Mouse (Mus musculus) megakaryocyte, embryonic 14.5 days (primary cell): ENCODE results near the gene Lamb1. TPM values are rescaled to one million over a fixed set of nuclear protein-coding genes. Genes with fewer than 3 reads are reported as not detected.

ENCODE experiments used
- H3K27me3 ChIP-seq: replicated peaks from 2 replicates; pipeline ENCODE3; 2012; ENCODE audit warnings: inconsistent platforms
- H3K36me3 ChIP-seq: replicated peaks from 2 replicates; pipeline ENCODE3; 2012; ENCODE audit warnings: low read length, inconsistent platforms, mixed read lengths
- H3K4me1 ChIP-seq: 2 replicates; pipeline ENCODE4 v1.6.1; 2012; ENCODE audit warnings: inconsistent platforms
- H3K4me3 ChIP-seq: replicated peaks from 2 replicates; pipeline ENCODE3; 2012; ENCODE audit warnings: moderate library complexity, mild to moderate bottlenecking, inconsistent platforms
- H3K9me3 ChIP-seq: 2 replicates; pipeline ENCODE4 v1.6.1; 2012; ENCODE audit warnings: inconsistent platforms
- FLI1 ChIP-seq: IDR thresholded peaks from 2 replicates; pipeline ENCODE4 v1.6.1; 2012; ENCODE audit warnings: low read length, inconsistent platforms, mixed read lengths
- GATA1 ChIP-seq: IDR thresholded peaks from 3 replicates; pipeline ENCODE4 v1.6.1; 2012; ENCODE audit warnings: mixed read lengths, low read length, inconsistent platforms, borderline replicate concordance
- polyA plus RNA-seq: library from polyadenylated mRNA; stranded (reverse); fragments of >175 nt; gene quantifications from 2 replicates; pipeline ENCODE4 v1.2.3, GENCODE M21; 2012; ENCODE audit warnings: low replicate concordance; ENCODE audit not compliant: insufficient read depth

The Lamb1 gene
- polyA plus RNA-seq = not detected in 2 replicates

GRCm38 (mm10) chr12:31265005-31265721 lies at the start of gene Lamb1:
Lamb1 (plus strand) TSS chr12:31265234.
- TF ChIP-seq FLI1 (no peak), GATA1 (no peak)
- Histone ChIP-seq H3K9me3 (0 out of 2 replicates have a peak, but pooled peaks cover under 1% of the 10 kb centered on the region), H3K4me3 (no peak within 1 kb of the TSS), H3K36me3 (no peaks in the 10 kb centered on the region), H3K27me3 (peaks cover 56% of the 10 kb centered on the region), H3K4me1 (0 out of 2 replicates have a peak, but pooled peaks cover 4% of the 10 kb centered on the region)

- Histone ChIP-seq H3K4me1 (no peaks in the 10 kb centered on the region), H3K36me3 (no peaks in the 10 kb centered on the region), H3K9me3 (no peaks in the 10 kb centered on the region), H3K27me3 (no peaks in the 10 kb centered on the region), H3K4me3 (no peak overlapping the region)
- no peak for TF ChIP-seq FLI1
Observed at GRCm38 (mm10) chr12:31217232-31217631, 47.8 kb upstream of the Lamb1 start.

GRCm38 (mm10) chr12:31218774-31219173 lies 46.3 kb upstream of the Lamb1 start:
- Histone ChIP-seq H3K27me3 (no peaks in the 10 kb centered on the region), H3K36me3 (no peaks in the 10 kb centered on the region), H3K4me3 (no peak overlapping the region), H3K9me3 (no peaks in the 10 kb centered on the region), H3K4me1 (no peaks in the 10 kb centered on the region)
- TF ChIP-seq FLI1 (no peak), GATA1 (no peak)

GRCm38 (mm10) chr12:31221522-31221921 lies 43.5 kb upstream of the Lamb1 start:
- H3K27me3 ChIP-seq = no peaks in the 10 kb centered on the region
- no peaks in the 10 kb centered on the region for H3K36me3 ChIP-seq
- H3K9me3 ChIP-seq = no peaks in the 10 kb centered on the region
- TF ChIP-seq GATA1 (no peak), FLI1 (no peak)
- no peaks in the 10 kb centered on the region for H3K4me1 ChIP-seq
- H3K4me3 ChIP-seq = no peak overlapping the region

- Histone ChIP-seq H3K36me3 (no peaks in the 10 kb centered on the region), H3K9me3 (no peaks in the 10 kb centered on the region), H3K4me3 (no peak overlapping the region), H3K27me3 (no peaks in the 10 kb centered on the region), H3K4me1 (no peaks in the 10 kb centered on the region)
- TF ChIP-seq GATA1 (no peak), FLI1 (no peak)
Observed at GRCm38 (mm10) chr12:31222282-31222681, 42.8 kb upstream of the Lamb1 start.

GRCm38 (mm10) chr12:31222741-31223140 lies 42.3 kb upstream of the Lamb1 start:
- H3K4me1 ChIP-seq = no peaks in the 10 kb centered on the region
- H3K9me3 ChIP-seq = no peaks in the 10 kb centered on the region
- TF ChIP-seq FLI1 = no peak
- TF ChIP-seq GATA1 = no peak
- no peak overlapping the region for H3K4me3 ChIP-seq
- H3K27me3 ChIP-seq = no peaks in the 10 kb centered on the region
- H3K36me3 ChIP-seq = no peaks in the 10 kb centered on the region

- H3K4me1 ChIP-seq = no peaks in the 10 kb centered on the region
- H3K9me3 ChIP-seq = no peaks in the 10 kb centered on the region
- H3K27me3 ChIP-seq = no peaks in the 10 kb centered on the region
- TF ChIP-seq FLI1 (no peak), GATA1 (no peak)
- H3K36me3 ChIP-seq = no peaks in the 10 kb centered on the region
- H3K4me3 ChIP-seq = no peak overlapping the region
Observed at GRCm38 (mm10) chr12:31225451-31225850, 39.6 kb upstream of the Lamb1 start.

- Histone ChIP-seq H3K4me3 (no peak overlapping the region), H3K4me1 (no peaks in the 10 kb centered on the region), H3K27me3 (no peaks in the 10 kb centered on the region), H3K36me3 (no peaks in the 10 kb centered on the region), H3K9me3 (no peaks in the 10 kb centered on the region)
- TF ChIP-seq FLI1 (no peak), GATA1 (no peak)
Observed at GRCm38 (mm10) chr12:31227167-31227566, 37.9 kb upstream of the Lamb1 start.

- TF ChIP-seq FLI1 (no peak), GATA1 (no peak)
- H3K4me1 ChIP-seq = no peaks in the 10 kb centered on the region
- no peaks in the 10 kb centered on the region for H3K9me3 ChIP-seq
- H3K36me3 ChIP-seq = no peaks in the 10 kb centered on the region
- no peak overlapping the region for H3K4me3 ChIP-seq
- H3K27me3 ChIP-seq = no peaks in the 10 kb centered on the region
Observed at GRCm38 (mm10) chr12:31228878-31229277, 36.2 kb upstream of the Lamb1 start.

GRCm38 (mm10) chr12:31232635-31233034 lies 32.4 kb upstream of the Lamb1 start:
- Histone ChIP-seq H3K4me1 (no peaks in the 10 kb centered on the region), H3K36me3 (no peaks in the 10 kb centered on the region), H3K9me3 (peaks cover 3% of the 10 kb centered on the region; the same call in 1 of the 2 replicates), H3K4me3 (no peak overlapping the region), H3K27me3 (no peaks in the 10 kb centered on the region)
- no peak for TF ChIP-seq FLI1

- H3K4me3 ChIP-seq = no peak overlapping the region
- no peaks in the 10 kb centered on the region for H3K4me1 ChIP-seq
- peaks cover 3% of the 10 kb centered on the region; the same call in 1 of the 2 replicates for H3K9me3 ChIP-seq
- no peak for TF ChIP-seq GATA1
- no peak for TF ChIP-seq FLI1
- no peaks in the 10 kb centered on the region for H3K36me3 ChIP-seq
- H3K27me3 ChIP-seq = no peaks in the 10 kb centered on the region
Observed at GRCm38 (mm10) chr12:31235018-31235417, 30.0 kb upstream of the Lamb1 start.
